Mouse (Mus musculus) kidney, postnatal 25 days (tissue): ENCODE measurements at regions not wholly inside any gene's neighbourhood (a gene's known extent, or its start where the extent isn't known, plus 50 kb on each side); places are given as distances from the start of the nearest gene placed in this dataset.
A peak's percentile ranks its signal among the peaks of the same experiment; 100 is the strongest.

Experiments
- DNase-seq, 2 experiments: peaks; one replicate each; pipeline ENCODE4 v3.0.0; 2021; ENCODE audit warnings: mixed read lengths in 2 of 2

- DNase-seq = no peak
Observed at GRCm38 (mm10) chr11:111445764-111446163, 379.8 kb downstream of the Kcnj2 start.

GRCm38 (mm10) chr11:111450811-111451494 is 385.0 kb downstream of the Kcnj2 start:
- no peak for DNase-seq

GRCm38 (mm10) chr11:111460046-111460445 is 394.1 kb downstream of the Kcnj2 start:
- DNase-seq = no peak

DNA sequence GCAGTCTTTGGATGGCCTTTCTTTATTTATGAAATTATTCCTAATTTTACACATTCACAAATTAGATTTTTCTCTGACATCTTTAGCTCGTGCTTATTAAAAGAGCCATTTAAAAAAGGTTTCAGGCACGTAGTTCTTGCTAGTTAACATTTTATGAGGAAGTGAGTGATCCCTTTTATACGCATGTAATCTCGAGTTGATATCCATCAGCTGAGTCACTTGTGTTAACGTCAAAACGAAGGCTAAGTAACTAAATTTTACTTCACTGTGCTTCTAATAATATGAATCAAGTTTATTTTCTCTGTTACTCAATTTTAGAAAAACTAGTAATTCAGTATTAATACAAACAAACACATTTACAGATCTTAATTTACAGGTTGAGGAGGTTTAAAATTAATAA is 419.0 kb downstream of the Kcnj2 start:
- no peak for DNase-seq

GRCm38 (mm10) chr11:111512471-111512870 is 446.5 kb downstream of the Kcnj2 start:
- no peak for DNase-seq

DNA sequence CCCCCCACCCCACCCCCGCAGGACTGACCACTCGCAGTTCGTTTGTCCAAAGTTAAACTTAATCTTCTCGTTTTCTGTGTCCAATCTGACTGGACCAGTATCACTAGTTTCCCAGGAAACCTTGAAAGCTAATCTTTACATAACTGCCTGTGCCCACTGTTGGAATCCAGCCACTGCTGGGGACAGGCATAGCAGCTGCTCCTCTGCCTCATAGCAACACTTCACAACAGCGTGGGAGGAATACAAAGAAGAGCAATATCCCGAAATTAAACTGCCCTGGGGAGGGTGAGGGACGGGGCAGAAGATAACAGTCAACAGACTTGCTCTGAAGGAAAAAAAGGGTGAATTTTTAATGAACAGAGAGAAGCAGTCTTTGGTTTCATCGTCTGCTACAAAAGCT is 456.8 kb downstream of the Kcnj2 start:
- no peak for DNase-seq

- peak; percentile 28 to 40 for DNase-seq
Observed at GRCm38 (mm10) chr11:111523465-111523864, 457.5 kb downstream of the Kcnj2 start.

DNA sequence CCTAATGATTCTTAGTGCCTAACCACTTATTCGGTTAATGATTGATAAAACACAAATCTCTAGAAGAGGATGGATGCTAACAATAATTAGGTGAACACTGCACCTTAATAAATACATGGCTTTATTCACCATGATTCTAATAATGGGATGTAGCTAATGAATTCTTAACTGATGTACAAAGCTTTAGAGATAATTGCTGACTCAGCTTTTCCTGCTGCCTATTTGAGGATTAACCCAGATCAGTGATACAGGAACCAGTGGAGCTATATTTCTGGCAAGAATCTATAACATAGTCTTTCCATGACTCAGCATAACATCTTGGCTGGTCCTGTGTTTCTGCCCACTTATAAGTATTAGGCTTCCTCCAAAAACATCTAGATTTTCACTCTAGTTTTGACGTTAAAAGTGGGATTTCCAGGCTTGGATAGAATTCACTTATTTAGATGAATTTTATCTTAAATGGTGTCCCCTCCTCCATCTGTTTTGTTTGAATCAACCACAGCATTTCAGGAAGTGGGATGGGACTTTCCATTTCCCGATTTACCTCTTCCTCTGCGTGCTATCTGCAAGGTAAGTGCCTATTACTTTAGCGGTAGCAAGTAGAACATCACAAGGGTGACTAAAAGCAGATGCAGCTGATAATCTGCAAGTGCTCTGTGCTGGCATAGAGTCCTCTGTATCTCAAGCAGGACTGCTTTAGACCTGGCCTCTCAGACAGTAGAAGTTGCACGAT is 460.2 kb downstream of the Kcnj2 start:
- DNase-seq = no peak

GRCm38 (mm10) chr11:111529591-111529990 is 463.6 kb downstream of the Kcnj2 start:
- DNase-seq = no peak

DNA sequence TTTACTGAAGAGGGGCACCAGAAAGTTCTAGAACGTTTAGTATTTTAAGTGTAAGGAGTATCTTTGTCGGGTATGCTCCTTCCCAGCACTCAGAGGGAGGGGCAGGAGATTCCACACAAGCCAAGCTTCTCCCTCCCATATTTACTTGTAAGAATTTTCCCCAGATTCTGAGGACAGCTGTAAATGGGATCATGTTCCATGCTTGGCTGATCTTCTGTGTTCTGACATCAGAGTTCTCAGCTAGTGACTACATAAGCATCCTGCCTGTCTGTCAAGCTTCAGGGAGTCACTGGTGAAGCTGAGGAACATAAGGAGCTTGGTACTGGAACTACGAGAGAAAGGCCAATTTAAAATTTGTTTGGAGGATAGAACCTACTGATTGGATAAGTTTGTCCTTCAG is 464.9 kb downstream of the Kcnj2 start:
- no peak for DNase-seq

GRCm38 (mm10) chr11:111532457-111532856 is 466.5 kb downstream of the Kcnj2 start:
- peak in 1 of 2 experiments; percentile 40 for DNase-seq

DNA sequence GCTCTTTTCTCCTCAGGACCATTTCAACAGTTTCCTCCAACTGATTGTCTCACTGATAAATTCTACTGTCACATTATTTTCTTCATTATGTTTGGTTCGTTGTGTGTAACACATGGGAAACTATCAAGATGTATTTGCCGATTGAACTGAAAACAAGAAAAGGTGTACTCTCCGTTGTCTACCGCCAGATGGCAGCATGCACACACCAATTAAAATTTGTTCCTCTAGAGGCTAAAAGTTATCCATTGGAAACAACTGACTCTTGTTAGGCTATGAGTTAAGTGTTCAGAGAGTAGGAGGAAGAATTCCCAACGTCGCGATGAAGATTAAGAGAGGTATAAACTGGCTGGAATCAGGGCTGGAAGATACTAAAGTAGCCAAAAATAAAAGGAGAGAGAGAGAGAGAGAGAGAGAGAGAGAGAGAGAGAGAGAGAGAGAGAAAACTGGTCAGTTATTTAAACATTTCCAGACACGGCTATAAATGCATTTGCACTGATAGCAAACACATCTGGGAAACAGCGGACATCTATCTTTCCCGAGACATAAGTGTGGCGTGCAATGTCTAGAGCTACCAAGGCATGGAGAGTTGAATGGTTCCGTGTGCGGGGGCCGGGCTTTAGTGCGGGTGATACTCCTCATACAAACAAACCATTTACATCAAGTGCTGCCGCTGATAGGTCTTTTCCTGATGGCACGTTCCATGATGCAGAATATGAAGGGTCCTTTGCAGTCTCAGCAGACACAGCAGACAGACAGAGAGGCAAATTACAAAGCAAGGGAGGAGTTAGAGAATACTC is 470.3 kb downstream of the Kcnj2 start:
- peak; percentile 39 to 55 for DNase-seq

DNA sequence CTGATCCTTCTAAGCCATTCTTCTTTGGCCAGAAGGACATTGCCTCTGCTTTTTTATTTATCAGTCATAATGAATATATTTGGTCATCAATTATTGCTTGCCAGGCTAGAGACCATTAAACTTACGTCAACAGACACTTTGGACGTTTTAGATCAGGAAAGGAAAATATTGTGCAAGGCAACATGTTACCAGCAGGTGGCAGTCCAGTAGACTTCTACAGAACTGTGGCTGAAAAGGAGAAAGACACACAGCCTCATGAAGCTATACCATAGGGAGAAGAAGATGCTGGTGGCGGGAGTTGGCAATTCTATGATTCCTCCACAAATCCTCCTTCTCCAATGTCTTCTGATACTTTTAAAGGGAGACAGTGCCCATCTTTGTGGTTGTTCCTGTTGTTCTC is 471.7 kb downstream of the Kcnj2 start:
- peak in 1 of 2 experiments; percentile 76 for DNase-seq

GRCm38 (mm10) chr11:111539960-111540359 is 474.0 kb downstream of the Kcnj2 start:
- DNase-seq = no peak

DNA sequence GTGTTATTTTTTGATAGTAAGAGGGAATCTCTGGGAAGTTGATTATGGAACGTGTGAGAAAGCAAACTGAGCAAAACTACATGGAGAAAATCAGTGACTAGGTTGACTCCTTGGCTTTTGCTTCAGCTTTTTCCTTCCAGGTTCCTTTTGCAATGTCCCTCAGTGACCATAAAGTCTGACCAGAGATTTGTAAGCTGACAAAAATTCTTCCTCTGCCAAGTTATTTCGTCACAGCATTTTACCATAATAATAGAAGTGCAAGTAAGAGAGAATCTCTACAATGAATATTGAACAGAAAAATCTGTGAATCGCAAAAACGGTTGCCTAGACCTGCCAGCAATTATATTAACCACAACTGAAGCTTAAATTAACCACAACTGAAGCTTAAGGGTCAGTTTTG is 479.3 kb downstream of the Kcnj2 start:
- no peak for DNase-seq

GRCm38 (mm10) chr11:111555131-111555530 is 489.2 kb downstream of the Kcnj2 start:
- DNase-seq = no peak

DNA sequence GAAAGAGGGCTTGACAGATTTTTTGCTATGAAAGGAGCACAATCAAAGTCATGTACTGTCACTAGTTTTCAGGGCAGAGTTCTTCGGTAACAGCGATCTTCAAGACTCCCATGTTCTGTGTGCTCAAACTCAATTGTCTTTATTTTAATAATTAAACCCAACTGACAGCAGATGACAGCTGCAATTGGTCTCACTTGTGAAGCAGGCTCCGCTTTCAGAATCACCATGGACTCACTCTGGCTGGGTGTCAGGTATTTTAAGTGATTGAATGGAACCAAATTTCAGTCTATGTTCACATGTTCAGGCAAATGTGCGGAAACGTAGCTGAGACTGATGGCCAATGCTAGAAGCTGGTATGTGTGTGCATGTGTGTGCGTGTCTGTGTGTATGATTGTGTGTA is 489.7 kb downstream of the Kcnj2 start:
- no peak for DNase-seq

DNA sequence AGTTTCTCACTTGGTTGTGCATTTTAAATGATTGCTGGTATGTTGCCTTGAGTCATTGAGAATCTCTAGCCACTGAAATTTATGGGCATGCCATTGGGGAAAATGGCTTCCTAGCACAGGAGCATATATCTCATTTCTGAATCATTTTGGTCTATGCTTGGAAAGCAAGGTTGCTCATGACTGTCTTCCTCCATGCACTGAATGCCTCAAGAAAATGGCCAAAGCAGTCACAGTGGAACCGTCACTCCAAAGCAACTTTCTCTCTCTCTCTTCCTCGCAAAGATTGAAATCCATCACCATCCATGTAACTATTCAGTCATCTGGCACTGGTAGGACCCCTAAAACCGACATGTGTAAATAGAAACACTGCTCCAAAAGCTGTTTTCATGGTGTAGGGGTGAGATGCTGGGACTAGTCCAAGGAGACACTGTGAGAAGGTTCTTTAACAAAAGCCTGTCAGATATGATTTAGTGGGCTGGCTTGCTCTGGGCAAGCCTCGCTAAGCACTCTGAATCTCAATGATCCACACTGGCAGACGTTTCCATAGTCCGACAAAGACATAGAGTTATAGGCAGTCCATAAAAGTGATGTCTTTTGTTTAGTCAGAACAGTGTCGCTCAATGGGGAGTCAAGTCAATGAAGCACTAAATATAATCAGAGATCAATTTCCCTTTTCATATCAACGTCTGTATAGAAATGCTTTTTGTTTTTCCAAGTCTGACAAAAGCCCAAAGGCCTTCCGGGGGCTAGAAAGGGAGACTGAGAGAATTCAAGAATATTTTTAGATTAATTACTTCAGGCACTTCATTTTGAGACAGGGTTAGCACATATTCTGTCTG is 492.6 kb downstream of the Kcnj2 start:
- no peak for DNase-seq

GRCm38 (mm10) chr11:111563171-111563570 is 497.2 kb downstream of the Kcnj2 start:
- no peak for DNase-seq

DNA sequence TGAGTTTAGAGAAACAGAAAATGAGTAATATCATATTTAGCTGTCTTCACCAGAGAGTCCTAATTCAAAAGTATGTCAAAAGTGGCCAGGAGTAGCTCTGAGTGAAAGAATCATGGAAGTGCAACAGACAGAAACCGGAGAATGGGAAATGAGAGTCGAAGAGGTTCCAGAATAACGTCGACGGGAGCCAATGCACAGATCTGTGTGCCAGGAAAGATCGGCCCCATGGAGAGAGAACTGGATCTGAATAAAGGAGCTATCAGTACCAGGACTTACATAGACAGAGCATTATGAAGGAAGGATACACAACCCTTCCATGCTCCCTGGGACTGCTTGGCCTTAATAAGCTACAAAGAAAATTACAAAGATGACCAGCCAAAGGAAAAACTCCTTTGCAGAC is 502.1 kb downstream of the Kcnj2 start:
- no peak for DNase-seq

DNA sequence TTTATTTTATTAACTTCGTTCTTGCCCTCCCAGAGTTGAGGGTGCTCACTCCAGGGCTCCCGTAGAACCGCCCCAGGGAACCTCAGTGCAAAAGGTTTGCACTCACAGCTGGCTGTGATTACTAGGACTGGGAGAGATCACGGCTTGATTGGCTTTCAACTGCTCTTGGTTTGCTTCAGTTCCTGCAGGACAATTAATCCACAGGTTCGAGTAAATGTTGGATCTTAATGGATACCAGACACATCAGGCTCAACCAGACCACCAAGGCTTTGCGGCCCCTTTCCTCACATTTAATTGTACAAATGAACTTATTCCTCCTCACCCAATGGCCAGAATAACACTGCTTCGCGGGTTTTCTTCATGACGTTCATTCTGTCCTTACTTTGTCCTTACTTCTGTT is 502.9 kb downstream of the Kcnj2 start:
- no peak for DNase-seq

DNA sequence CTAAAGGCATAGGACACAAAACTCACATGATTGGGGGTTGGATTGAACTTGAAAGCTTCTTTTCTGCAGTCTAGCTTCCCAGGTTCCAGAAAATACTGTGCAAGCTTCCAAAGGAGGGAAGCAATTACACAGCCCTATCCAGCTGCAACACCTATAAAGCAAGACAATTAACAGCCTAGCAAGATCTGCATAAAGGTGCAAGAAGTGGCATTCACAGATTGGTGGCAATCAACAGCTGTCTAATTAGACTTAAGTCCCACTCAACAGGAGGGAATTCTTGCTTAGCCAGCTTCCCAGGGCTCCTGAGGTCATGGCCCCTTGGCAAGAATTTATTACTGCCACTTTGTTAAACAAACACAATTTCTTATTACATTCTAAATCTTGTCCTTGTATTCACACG is 511.9 kb downstream of the Kcnj2 start:
- no peak for DNase-seq

- DNase-seq = no peak
Observed at GRCm38 (mm10) chr11:111582980-111583379, 517.0 kb downstream of the Kcnj2 start.
